Mouse (Mus musculus): ENCODE data around the gene Pcca.

- TF ChIP-seq POLR2A (IDR thresholded peaks at IDR 0.05; ENCODE audit: borderline replicate concordance, insufficient read depth, low read length) (no peak), CTCF (IDR thresholded peaks at IDR 0.05; ENCODE audit: borderline replicate concordance, insufficient read depth, low read depth, low read length) (no peak)
Measured at GRCm38 (mm10) chr14:122901177-122901576, 367.1 kb downstream of the Pcca start.
